10 mouse cellular contexts compared by ENCODE assay signal in the genomic region with DNA sequence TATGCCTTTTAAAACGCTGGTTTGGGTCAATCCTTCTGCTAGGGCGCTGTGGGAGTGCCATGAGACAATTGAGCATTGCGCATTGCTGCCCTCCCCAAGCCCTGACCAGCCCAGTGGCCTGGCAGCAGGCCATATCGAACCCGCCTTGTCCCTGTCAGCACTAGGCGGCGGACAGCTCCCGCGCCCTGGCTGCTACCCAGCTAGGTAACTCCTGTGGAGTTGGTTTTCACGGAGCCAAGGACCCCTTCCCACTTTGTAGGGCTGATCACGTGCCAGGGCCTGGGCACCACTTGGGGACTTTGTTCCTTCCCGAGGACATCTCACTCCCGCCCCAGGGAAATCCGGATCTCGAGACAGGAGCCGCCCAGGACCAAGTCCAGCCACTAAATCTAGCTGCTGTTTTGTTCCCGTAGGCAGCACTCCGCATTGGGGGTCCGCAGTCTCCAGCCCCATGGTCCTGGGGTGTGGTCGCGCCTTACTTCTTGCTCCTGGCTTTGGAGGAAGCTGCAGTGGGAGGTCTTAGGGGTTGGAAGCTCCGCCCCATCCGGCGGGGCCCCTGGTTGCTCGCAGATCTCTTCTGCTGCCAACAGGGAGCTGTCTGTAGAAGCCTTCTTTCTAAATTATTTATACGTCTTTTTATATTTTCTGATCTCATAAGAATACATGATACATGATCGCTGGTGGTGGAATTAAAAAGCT. TPM values are rescaled to one million over a fixed set of nuclear protein-coding genes. Genes with fewer than 3 reads are reported as not detected.
DNase-seq lines count a peak whose midpoint lies in the region; ATAC-seq and TF ChIP-seq lines count a peak whose summit lies in the region.
"Had no signal": no experiment of that assay in that cellular context is flagged by ENCODE, and none has a peak within 500 bp of the region (broad histone marks: within the 10 kb centered on the region; RNA-seq: fewer than 3 reads in every experiment).

No protein-coding gene starts in this region.

- no peaks in the 10 kb centered on the region for H3K36me3 ChIP-seq in forebrain, embryonic 11.5 days (ENCODE audit: control insufficient read depth, insufficient read depth, low read length)
- H3K36me3 ChIP-seq: embryonic facial prominence, embryonic 15.5 days; limb, embryonic 12.5 days had no signal

- H3K27ac ChIP-seq in gastrocnemius, adult 2 months: no peak overlapping the region
- no peak overlapping the region for H3K27ac ChIP-seq in forebrain, embryonic 11.5 days (ENCODE audit: low read depth, low read length)
- H3K27ac ChIP-seq: embryonic facial prominence, embryonic 15.5 days; limb, embryonic 12.5 days had no signal

- TF ChIP-seq CTCF in gastrocnemius, adult 2 months (IDR thresholded peaks at IDR 0.05): no peak

- peak overlapping the region; percentile 27; the same call in 1 of the 2 replicates for H3K4me2 ChIP-seq in forebrain, embryonic 11.5 days (ENCODE audit: low read depth, low read length, severe bottlenecking)
- H3K4me2 ChIP-seq: embryonic facial prominence, embryonic 15.5 days; limb, embryonic 12.5 days had no signal

- no peaks in the 10 kb centered on the region for H3K4me1 ChIP-seq in forebrain, embryonic 11.5 days (replicated peaks; ENCODE audit: control insufficient read depth, insufficient read depth, low read length)
- H3K4me1 ChIP-seq: embryonic facial prominence, embryonic 15.5 days; limb, embryonic 12.5 days had no signal

- 6% methylated on average over 27 of the region's 27 CpGs for WGBS in forebrain, embryonic 11.5 days

- peak; percentile 43 for DNase-seq in gastrocnemius, postnatal 10 days
- no peak for DNase-seq in gastrocnemius, adult 2 months
- DNase-seq in thymus, postnatal 0 days (ENCODE audit: low spot score): peak; percentile 31
- DNase-seq in thymus, adult 18-20 months: no peak
- DNase-seq in forebrain, embryonic 11.5 days (ENCODE audit: low spot score): peak; percentile 69
- peak; percentile 81 to 85 for DNase-seq in kidney, postnatal 4 days
- peak; percentile 48 for DNase-seq in neural tube, embryonic 10.5 days (ENCODE audit: extremely low spot score, low spot score)
- no peak for DNase-seq in gastrocnemius, postnatal 4 days (ENCODE audit: low spot score in 2 of 2)

- H3K9ac ChIP-seq in forebrain, embryonic 11.5 days (ENCODE audit: low read length): no peak overlapping the region
- H3K9ac ChIP-seq: embryonic facial prominence, embryonic 15.5 days; limb, embryonic 12.5 days had no signal

- H3K9me3 ChIP-seq in forebrain, embryonic 11.5 days (ENCODE audit: control insufficient read depth, low read length): no peaks in the 10 kb centered on the region
- H3K9me3 ChIP-seq: embryonic facial prominence, embryonic 15.5 days; limb, embryonic 12.5 days had no signal

- intact Hi-C loops in gastrocnemius, adult 2 months (cut with DNase I): no loop called here

- H3K27me3 ChIP-seq in forebrain, embryonic 11.5 days (ENCODE audit: control insufficient read depth, insufficient read depth, low read length): no peaks in the 10 kb centered on the region
- H3K27me3 ChIP-seq: embryonic facial prominence, embryonic 15.5 days had no signal

- ATAC-seq in forebrain, embryonic 11.5 days (replicated peaks; ENCODE audit: low FRiP score): no peak

- H3K4me3 ChIP-seq in gastrocnemius, adult 2 months: no peak overlapping the region
- H3K4me3 ChIP-seq in forebrain, embryonic 11.5 days (ENCODE audit: low read depth, low read length): no peak overlapping the region
- H3K4me3 ChIP-seq: embryonic facial prominence, embryonic 15.5 days; limb, embryonic 12.5 days had no signal

RNA-seq across cellular contexts. Expression of a gene that starts 26.8 kb away (rescaled TPM):
- total RNA-seq in gastrocnemius, postnatal 10 days (2021): 10 to 100 TPM; 25.4 to 30.2 TPM
- 10 to 100 TPM; 49.9 to 86.0 TPM for total RNA-seq in gastrocnemius, adult 2 months (2021)
- polyA plus RNA-seq in thymus, postnatal 0 days (2015; fragmentation: Nextera tagmentation; extraction: Ambion mirVana): 2.2 and 2.3 TPM in 2 replicates
- polyA plus RNA-seq in forebrain, embryonic 11.5 days (2014; fragmentation: Nextera tagmentation; extraction: Ambion mirVana): 8.8 and 9.3 TPM in 2 replicates
- 10 to 100 TPM; 22.2 TPM for total RNA-seq in gastrocnemius, postnatal 4 days (2021)

Comparison
In these comparisons a context has a peak if more than half of its experiments do, and no peak if none do; other contexts are left out.
1. DNase-seq: peak in gastrocnemius, postnatal 10 days (single experiment), thymus, postnatal 0 days (single experiment), forebrain, embryonic 11.5 days (single experiment), kidney, postnatal 4 days (2 of 2) and neural tube, embryonic 10.5 days (single experiment); none in gastrocnemius, adult 2 months (single experiment), thymus, adult 18-20 months (0 of 2) and gastrocnemius, postnatal 4 days (0 of 2).